Mouse (Mus musculus) CD8-positive naive resting alpha-beta T cell, adult 2 months (primary cell): ENCODE data around the gene Map7d2.

Experiments used
- DNase-seq, 2 experiments: peaks; one replicate each; pipeline ENCODE4 v3.0.0; 2022; ENCODE audit warnings: low read depth in 2 of 2, low spot score in 2 of 2

The Map7d2 gene

GRCm38 (mm10) chrX:159509847-159510715 is 95.7 kb downstream of the Map7d2 start:
- no peak for DNase-seq

GRCm38 (mm10) chrX:159510716-159511051 is 96.3 kb downstream of the Map7d2 start:
- no peak for DNase-seq

GRCm38 (mm10) chrX:159515599-159515998 is 101.2 kb downstream of the Map7d2 start:
- DNase-seq = no peak

- DNase-seq = no peak
These were observed 107.4 kb downstream of the Map7d2 start for GRCm38 (mm10) chrX:159521780-159522179.

- no peak for DNase-seq
These were observed 108.3 kb downstream of the Map7d2 start for GRCm38 (mm10) chrX:159522651-159523050.

- no peak for DNase-seq
These were observed 112.0 kb downstream of the Map7d2 start, which contains the start of gene Bclaf3 for GRCm38 (mm10) chrX:159526388-159526787. Gene Bclaf3 (plus strand): TSS chrX:159526688.

- DNase-seq = peak; percentile 95
These were observed 118.0 kb downstream of the Map7d2 start for GRCm38 (mm10) chrX:159532427-159532810.

GRCm38 (mm10) chrX:159532811-159533462 is 118.6 kb downstream of the Map7d2 start:
- DNase-seq = no peak

GRCm38 (mm10) chrX:159541936-159542335 is 127.6 kb downstream of the Map7d2 start:
- no peak for DNase-seq

- no peak for DNase-seq
These were observed 132.7 kb downstream of the Map7d2 start for GRCm38 (mm10) chrX:159547093-159547492.
